Mouse (Mus musculus) hindbrain, embryonic 15.5 days (tissue): Measurements from ENCODE around the gene Syt1. TPM values are rescaled to one million over a fixed set of nuclear protein-coding genes. Genes with fewer than 3 reads are reported as not detected.

ENCODE experiments used
- ATAC-seq: fragments of 200-750 bp; cut with Nextera tagmentation; 2 replicates; pipeline ENCODE4 v1.8.0; 2017; ENCODE audit warnings: low read depth, moderate number of reproducible peaks, moderate TSS enrichment; ENCODE audit not compliant: low FRiP score
- H3K27ac ChIP-seq: fragments of 300-500 bp; sonication (generic); replicated peaks from 2 replicates; pipeline ENCODE4 v1.5.1; 2015; ENCODE audit warnings: mild to moderate bottlenecking, inconsistent platforms
- H3K27me3 ChIP-seq: fragments of 300-500 bp; sonication (generic); 2 replicates; pipeline ENCODE4 v1.6.1; 2015; ENCODE audit warnings: control low read depth, inconsistent platforms
- H3K36me3 ChIP-seq: fragments of 300-500 bp; sonication (generic); 2 replicates; pipeline ENCODE4 v1.6.1; 2015; ENCODE audit warnings: control low read depth, inconsistent platforms
- H3K4me1 ChIP-seq: fragments of 300-500 bp; sonication (generic); replicated peaks from 2 replicates; pipeline ENCODE4 v1.6.1; 2015; ENCODE audit warnings: control low read depth, inconsistent platforms
- H3K4me2 ChIP-seq: fragments of 300-500 bp; sonication (generic); 2 replicates; pipeline ENCODE4 v1.6.1; 2015; ENCODE audit warnings: moderate library complexity, mild to moderate bottlenecking, inconsistent platforms
- H3K4me3 ChIP-seq: fragments of 300-500 bp; sonication (generic); 2 replicates; pipeline ENCODE4 v1.5.1; 2015; ENCODE audit warnings: mild to moderate bottlenecking, inconsistent platforms
- H3K9ac ChIP-seq: fragments of 300-500 bp; sonication (generic); 2 replicates; pipeline ENCODE4 v1.6.1; 2015; ENCODE audit warnings: inconsistent platforms
- H3K9me3 ChIP-seq: fragments of 300-500 bp; sonication (generic); 2 replicates; pipeline ENCODE4 v1.6.1; 2016; ENCODE audit warnings: control low read depth, inconsistent platforms
- WGBS: fragments of 180-500 bp; shearing (Covaris S2); methylation state at CpG from one replicate; pipeline ENCODE4 v1.1.7; 2015; 5-methylcytosine and 5-hydroxymethylcytosine counted together
- polyA plus RNA-seq: library from polyadenylated mRNA; unstranded; fragments of >200 nt; fragmentation: Nextera tagmentation; extraction: Ambion mirVana; gene quantifications from 2 replicates; pipeline ENCODE4 v1.2.1, GENCODE M21; 2015

Gene Syt1
- polyA plus RNA-seq, 1 experiment from 2014 or later: 131 TPM

- H3K4me3 ChIP-seq: no peak overlapping the region
- H3K9ac ChIP-seq: no peak overlapping the region
- H3K9me3 ChIP-seq: no peaks in the 10 kb centered on the region
- H3K36me3 ChIP-seq: no peaks in the 10 kb centered on the region
- no peak overlapping the region for H3K27ac ChIP-seq
- no peak for ATAC-seq
- H3K4me2 ChIP-seq: no peak overlapping the region
- peaks cover 4% of the 10 kb centered on the region; the same call in 1 of the 2 replicates for H3K4me1 ChIP-seq
- 95% methylated on average over 8 of the region's 8 CpGs for WGBS
- H3K27me3 ChIP-seq: no peaks in the 10 kb centered on the region
Measured at GRCm38 (mm10) chr10:108451516-108451915, 559.3 kb downstream of the Syt1 start.

GRCm38 (mm10) chr10:108450401-108450800 is 560.4 kb downstream of the Syt1 start:
- Histone ChIP-seq H3K4me3 (no peak overlapping the region), H3K4me1 (peaks cover 6% of the 10 kb centered on the region; the same call in 1 of the 2 replicates), H3K27me3 (no peaks in the 10 kb centered on the region), H3K9me3 (no peaks in the 10 kb centered on the region), H3K4me2 (no peak overlapping the region), H3K36me3 (no peaks in the 10 kb centered on the region), H3K9ac (no peak overlapping the region), H3K27ac (no peak overlapping the region)
- WGBS: 95% methylated on average over 4 of the region's 4 CpGs
- ATAC-seq: no peak

- 84% methylated on average over 11 of the region's 11 CpGs for WGBS
- H3K27ac ChIP-seq: no peak overlapping the region
- H3K9me3 ChIP-seq: no peaks in the 10 kb centered on the region
- H3K9ac ChIP-seq: no peak overlapping the region
- H3K4me1 ChIP-seq: peaks cover 15% of the 10 kb centered on the region
- no peaks in the 10 kb centered on the region for H3K36me3 ChIP-seq
- no peak overlapping the region for H3K4me2 ChIP-seq
- no peak for ATAC-seq
- no peaks in the 10 kb centered on the region for H3K27me3 ChIP-seq
- H3K4me3 ChIP-seq: no peak overlapping the region
Measured at GRCm38 (mm10) chr10:108448421-108448820, 562.4 kb downstream of the Syt1 start.
